Mouse (Mus musculus): ENCODE measurements around the gene Nptn.
A peak's percentile ranks its signal among the peaks of the same experiment; 100 is the strongest.

Nptn gene

DNA sequence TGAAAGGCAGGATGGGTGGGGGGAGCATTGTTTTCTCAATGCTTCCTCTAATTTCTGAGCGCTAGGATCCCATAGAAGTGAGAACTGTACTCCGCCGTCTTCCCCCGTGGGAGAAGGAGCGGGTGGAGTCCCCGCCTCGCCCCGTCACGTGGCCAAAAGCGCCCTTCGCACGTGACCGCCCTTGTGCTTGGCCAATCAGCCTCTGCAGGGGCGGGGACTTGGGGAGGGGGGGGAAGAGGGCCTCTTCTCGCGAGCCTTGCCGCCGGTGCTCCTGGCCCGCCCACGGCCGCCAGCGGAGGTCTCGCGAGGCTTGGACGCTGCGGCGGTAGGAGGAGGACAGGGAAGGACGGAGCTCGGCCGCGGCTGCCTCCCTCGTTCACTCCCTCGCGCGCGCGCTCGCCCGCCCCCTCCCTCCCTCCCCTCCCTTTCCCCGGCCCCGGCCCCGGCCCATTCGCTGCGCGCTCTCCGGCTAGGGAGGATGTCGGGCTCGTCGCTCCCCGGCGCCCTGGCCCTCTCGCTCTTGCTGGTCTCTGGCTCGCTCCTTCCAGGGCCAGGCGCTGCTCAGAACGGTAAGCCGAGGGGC, at the start of gene Nptn:
Gene Nptn (plus strand): TSS at position 283 of the 583 bp plus-strand sequence.
- peak; percentile 98 for DNase-seq (ENCODE audit: low read depth)

DNA sequence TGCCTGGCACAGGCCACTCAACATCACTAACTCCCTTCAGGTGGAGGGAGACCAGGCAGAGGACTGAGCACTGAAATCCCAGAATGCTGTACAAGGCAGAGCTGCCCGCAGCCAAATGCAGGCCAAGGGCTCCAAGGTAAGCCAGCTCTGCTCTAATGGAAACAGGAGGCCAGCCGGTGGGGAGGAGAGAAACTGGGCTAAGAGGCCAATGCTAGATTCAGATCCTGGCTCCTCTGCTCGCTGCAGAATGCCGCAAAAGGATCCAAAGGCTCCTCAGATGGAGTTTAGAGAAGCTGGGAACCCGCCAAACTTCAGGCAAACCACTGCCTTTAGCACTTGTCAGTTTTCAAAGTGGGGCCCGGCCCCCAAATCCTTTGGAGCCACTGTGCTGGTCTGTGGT, 48.7 kb upstream of the Nptn start:
- DNase-seq (ENCODE audit: low read depth) = no peak

DNA sequence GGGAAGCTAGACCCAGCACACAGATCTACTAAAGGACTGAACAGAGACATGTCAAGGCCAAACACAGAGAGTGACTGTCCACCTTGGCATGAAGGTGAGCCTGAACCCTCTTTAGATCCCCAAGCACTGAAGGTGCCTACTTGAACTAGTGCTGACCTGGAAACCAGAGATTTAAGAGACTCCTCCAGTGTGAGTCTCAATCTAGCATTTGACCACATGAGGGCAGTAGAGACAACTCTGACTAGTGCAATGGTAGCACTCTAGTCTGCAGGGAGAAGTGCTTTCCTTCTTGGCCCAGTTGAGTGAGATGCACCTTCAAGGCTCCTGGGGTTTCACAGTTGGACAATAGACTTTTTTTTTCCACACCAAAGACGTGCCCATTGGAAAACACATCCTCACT, 47.3 kb upstream of the Nptn start:
- peak; percentile 80 for DNase-seq (ENCODE audit: low read depth)

DNA sequence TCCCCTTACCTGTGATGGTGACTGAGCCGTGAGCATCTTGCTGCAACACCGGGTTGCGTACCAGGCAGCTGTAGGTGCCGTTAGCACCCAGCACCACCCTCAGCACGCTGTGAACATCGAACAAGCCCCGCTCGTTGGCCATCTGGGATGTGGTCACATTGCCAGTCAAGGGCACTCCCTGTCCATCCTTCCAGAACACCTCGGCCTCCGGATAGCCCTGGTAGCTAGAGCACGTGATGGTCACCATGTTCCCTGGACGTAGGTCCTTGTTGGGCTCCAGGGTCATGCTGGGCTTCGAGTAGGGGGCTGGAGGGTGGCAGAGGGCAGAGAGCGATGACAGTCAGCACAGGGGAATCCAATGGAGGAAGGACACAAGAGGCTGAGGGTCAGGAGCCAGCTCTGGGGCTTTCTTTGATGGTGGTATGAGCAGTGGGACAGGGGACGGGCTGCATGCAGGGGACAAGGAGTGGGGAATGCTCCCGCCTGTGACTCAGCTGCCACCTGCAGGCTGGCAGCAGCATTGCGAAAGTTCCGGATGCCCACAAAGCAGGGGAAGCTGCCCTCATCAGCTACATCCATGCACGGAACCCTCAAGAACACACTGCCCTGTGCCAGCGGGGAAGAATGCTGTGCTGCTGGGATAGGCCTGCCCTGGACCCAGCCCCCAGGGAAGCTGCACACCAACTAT, 46.4 kb upstream of the Nptn start:
- peak; percentile 69 for DNase-seq (ENCODE audit: low read depth)

DNA sequence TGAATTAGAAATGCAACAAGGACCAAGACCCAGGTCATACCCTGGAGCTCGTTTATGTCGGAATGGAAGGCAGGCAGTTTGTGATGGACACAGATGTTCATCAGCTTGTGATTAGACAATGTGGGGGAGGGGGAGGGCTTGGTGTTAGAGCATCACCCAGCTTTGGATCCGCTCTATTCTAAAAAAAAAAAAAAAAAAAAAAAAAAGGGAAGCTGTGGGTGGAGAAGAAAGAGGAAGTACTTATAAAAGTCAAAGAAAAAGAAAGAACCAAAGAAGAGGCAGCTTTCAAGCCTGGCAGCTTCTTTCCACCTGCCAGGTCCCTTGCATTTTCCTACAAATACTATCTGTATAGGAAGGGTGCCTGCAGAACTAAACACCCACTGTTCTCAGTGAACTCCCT, 44.3 kb upstream of the Nptn start:
- peak; percentile 83 for DNase-seq (ENCODE audit: low read depth)

DNA sequence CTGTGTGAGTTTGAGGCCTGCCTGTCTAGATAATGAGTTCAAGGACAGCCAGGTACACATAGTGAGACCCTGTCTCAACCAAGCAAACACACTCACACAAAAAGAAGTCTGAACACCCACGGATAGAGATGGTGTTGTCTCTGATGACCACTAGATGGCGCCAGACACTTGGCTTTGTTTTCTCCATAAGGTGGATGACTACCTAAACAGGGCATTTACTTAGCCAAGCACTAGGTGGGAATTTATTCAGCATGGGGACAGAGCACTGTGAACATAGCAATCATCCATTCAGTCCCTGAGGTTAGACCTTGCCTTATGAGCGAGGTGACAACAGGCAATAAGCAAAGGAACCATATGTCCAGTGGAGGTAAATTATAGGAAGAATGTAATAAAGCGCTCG, 42.2 kb upstream of the Nptn start:
- DNase-seq (ENCODE audit: low read depth) = peak; percentile 82

DNA sequence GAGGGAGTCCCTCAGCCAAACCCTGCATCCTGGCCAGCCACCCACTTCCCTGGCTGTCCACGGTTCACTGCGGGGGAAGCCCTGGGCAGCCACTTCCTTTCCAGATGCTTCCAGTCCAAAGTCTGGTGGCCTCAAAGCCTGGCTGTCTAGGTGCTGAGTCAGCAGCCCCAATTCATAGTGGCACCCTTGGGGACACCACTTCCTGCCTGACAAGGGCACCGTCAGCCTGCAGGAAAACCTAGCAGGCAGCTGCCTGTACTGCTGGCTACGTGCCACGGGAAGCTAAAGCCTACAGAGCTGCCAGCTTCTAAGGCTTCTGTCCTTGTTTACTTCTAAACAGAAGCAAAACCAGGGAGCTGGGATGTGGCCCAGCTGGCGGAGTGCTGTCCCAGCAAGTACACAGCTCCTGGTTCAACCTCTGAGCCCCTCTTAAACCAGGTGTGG, 40.1 kb upstream of the Nptn start:
- DNase-seq (ENCODE audit: low read depth) = peak; percentile 99

DNA sequence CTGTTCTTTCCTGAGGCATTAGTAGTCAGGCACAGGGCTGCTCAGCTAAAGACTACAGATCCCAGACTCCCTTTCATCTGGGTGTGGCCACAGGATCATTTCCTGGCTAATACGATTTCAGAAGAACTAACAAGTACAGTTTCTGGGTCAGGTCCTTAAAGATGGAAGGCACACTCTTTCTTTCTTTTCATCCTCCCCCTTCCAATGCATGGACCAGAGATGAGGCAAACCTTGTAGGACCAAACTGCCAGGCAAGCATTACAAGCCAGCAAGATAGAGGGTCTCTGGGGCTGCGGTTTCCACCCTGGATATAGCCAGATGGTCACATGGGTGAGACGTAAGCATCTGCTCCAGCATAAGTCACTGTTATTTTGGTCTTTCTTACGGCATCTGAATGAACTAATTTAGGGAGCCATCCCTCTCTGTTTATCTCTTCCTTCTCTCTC, 37.1 kb upstream of the Nptn start:
- peak; percentile 34 for DNase-seq (ENCODE audit: low read depth)

DNA sequence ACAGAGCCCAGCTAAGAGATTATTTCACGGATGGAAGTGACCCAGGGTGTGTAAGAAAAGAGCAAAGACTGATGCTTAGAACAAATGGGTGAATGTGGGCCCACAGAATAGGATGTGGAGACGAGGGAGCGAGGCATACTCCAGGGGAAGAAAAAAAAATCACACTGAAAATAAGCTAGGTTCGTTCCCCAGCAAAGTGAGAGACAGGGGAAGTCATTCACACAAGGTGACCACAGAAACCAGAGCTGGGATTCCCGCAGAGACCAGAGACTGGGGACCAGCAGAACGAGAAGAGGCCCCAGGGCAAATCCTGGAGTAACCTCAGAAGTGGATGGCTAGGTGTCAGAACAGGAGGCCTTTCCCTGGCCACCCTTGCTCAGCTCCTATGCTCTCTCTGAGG, 36.6 kb upstream of the Nptn start:
- no peak for DNase-seq (ENCODE audit: low read depth)

DNA sequence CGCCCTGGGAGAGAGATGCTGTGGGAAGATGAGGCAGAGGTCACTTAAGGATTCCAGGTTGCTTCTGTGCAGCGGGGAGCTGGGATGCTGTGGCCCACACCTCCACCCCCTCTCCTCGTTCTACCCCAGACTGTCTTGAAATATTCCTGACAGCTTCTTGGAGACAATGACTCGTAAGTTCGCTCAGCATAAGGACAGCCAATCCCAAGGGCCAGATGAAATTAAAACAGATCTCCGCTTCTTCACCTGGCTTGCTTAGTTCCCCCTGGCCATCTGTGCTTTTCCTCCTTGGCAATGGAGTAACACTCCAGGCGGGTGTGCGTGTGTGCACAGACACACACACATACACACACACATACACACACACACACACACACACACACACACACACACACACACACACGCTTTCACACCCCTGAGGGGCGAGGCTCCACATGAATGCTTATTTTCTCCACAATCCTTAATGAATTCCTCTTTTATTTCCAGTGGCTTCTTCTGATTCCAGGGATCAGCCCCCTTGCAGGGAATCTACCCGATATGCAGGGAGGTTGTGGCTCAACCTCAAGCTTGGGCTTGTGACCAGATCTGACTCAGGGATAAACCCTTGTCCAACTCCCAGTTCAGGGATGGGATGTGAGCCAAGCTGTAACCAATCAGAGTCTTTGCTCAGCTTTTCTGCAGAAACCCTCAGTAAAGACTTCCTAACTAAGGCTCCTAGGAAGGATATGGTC, 35.2 kb upstream of the Nptn start:
- DNase-seq (ENCODE audit: low read depth) = no peak

DNA sequence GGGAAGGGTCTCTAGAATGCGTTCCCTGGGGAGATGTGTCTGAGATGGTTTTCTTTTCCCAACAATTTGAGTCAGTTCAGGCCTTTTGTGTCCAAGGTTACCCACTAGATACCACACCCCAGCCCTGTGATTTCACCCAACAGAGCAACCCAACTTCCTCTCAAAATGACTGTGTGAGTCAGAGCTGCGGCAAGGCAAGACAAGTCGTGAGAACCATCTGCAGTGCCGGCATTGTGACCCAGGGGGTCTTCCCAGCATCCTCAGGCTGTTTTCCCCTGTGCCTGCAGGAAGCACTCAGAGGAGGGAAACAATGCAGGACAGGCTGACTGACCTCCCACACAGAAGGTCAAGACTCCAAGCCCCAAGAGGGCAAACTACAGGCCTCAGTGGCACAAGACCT, 33.1 kb upstream of the Nptn start:
- DNase-seq (ENCODE audit: low read depth) = peak; percentile 78

DNA sequence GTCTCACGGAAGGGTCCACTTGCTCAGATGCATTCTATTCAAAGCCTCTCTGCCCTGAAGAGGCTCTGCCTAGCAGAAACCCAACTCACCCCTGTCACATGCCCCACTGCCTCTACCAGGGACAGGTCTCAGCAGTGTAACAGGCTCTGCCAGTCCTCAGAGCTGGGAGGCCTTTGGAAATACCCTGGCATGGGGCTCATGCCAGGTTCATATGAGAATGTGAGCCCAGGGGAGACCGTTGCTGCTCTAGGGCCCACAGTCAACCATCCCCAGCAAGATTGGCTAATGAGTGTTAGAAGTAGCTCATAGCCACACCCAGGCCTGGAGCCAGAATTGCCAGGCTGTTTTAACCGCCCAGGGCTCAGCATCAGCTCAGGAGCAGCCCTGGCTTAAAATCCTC, 32.3 kb upstream of the Nptn start:
- no peak for DNase-seq (ENCODE audit: low read depth)

DNA sequence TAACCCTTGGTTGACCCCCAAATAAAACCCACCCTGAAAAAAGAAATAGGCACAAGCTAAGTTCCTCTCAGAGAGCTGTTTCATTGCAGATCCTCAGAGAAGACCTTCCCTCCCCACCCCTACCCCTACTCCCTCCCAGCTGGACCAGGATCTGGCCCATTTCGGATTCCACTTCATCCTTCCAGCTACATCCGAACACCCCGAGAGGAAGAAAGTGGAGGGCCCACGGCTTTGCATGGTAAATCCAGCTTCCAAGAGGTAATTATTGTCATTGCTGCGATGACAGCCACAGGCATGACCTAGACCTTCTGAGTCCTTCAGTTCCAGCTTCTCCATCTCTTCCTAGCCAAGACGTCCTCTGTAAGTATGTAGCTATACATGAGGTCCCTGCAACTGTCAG, 31.1 kb upstream of the Nptn start:
- DNase-seq (ENCODE audit: low read depth) = no peak

DNA sequence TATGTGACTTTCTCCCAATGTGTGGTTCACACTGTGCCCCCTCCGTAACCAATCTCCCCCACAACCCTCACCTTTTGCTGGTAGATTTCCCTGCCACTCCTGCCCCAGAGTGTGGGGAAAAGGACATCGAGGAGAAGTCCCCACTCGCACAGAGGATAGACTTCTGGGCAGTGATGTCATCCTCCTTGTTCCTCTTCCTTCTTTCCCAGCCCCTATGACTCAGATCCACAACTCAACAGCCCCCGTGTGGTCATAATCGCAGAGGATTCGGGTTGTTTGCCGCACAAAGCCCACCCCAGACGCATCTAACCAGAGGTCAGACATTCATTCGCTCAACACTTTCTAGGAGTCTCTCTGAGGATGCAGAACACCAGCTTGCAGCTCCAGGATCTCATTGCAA, 30.0 kb upstream of the Nptn start:
- peak; percentile 40 for DNase-seq (ENCODE audit: low read depth)

DNA sequence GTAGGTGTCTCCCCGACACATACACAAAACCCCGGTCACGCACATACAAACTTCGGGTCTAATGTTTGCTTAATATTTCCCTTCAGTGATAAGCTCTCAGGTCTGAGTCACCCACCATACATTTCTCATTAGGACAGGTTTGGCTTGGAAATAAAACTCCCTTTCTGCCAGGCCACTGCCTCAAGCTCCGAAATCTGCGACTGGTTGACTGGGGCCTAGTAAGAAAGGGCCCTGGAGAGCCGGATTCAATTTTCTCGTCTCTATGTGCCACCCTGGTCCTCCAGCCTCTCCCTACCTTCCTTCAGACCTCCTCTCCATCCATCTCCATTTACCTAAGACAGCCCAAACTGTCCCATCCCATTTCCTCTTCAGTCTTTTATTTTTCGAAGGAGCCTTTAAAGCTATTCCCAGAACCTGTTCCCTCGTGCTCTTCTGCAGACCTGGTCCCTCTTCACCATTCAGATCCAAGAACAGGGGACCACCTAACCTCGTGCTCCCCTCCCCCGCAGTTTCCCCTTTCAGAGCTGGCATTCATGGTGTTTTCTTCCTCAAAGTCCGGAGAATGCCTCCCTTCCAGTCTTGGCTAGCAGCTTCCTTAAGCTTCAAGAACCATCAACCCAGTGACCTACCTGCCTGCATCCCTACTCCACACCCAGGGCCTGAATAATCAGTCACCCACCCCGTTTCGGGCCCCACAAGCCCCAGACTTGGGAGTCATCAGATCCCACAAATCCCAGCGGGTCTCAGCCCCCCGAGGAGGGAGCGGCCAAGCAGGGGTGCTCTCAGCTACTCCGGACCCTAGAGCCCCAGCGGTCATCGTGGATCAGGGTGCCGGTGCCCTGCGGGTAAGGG, 27.8 kb upstream of the Nptn start:
- no peak for DNase-seq (ENCODE audit: low read depth)

DNA sequence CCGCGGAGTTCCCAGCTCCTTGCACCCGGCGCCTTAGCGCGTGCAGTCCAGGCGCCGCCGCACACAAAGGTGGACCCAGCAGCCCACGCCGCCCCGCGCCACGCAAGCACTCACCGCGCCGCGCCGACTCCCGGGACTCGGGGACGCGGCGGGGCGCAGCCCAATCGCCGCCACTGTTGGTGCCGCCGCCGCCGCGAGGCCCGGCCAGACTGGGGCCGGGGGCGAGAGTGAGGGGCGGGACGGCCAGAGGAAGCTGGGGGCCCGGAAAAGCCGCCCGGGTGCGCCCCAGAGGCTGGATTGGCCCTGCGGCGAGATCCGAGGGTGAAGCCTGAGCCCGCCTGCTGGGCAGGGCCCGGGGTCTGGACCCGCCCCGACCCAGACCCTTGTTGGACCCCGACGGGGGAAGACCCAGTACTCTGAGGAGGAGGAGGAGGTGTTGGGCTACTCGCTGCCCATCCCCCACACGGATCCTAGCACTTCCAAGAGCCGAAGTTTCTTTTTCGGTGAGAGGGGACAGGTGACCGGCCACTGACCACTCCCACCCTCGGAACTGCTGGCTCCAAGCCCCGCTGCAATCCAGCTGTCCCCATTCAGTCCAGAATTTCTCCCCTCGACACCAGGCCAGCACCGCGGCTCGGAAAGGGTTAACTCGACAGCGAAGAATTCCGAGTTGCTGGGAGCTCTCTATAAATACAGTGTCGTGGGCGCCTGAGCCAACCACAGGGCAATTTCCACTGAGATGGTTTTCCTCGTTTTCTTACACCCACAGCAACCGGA, 26.9 kb upstream of the Nptn start, which contains the start of gene Cd276:
Gene Cd276 (minus strand): TSS at position 530 of the 777 bp plus-strand sequence.
- no peak for DNase-seq (ENCODE audit: low read depth)

DNA sequence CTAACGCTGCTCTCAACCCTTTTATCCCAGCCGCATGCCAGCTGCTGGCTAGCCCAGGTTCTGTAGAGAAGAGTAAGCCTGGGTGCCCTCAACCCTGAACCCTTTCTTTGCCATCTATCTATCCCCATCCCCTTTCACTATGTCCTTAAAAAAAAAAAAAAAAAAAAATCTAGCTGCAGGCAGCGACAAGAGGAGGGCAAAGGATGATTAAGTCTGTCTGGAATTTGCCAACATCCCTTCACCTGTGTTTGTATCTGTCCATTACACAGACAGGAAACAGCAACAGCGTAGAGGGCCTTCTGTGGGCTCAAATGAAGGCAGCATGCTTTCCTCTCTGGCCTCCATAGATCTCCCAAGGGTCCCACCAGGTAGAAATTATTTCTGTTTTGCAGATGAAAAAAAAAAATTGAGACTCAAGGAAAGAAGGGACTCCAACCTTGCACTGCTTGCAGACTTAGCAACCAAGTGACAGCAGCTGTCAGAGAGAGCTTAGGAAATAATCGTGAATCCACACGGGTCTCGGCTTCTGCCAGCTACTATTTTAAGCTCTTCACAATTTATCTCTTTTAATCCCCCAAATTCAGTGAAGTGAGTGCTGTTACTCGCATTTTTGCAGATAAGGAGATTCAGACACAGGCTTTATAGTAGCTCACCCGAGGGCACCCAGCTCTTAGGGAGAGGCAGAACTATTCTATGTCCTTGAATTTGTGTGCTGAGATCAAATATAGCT, 26.2 kb upstream of the Nptn start:
- no peak for DNase-seq (ENCODE audit: low read depth)

DNA sequence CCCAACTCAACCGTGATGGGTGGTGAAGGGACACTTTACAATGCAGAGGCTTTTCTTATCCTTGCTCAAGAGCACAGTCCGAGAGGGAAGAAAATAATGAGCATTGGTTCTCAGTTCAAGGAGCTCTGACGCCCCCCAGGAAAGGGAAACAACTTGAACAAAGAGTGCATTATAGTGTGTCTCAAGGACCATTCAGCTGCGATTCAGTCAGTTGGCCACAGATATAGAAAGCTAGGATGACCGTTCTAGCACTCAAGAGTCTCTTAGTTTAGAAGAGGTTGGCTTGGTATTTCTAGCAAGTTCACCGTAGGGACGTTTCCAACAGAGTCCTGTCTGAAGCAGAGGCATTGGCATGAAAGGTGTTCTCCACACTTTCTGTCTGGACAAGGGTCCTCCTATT, 25.4 kb upstream of the Nptn start:
- no peak for DNase-seq (ENCODE audit: low read depth)

DNA sequence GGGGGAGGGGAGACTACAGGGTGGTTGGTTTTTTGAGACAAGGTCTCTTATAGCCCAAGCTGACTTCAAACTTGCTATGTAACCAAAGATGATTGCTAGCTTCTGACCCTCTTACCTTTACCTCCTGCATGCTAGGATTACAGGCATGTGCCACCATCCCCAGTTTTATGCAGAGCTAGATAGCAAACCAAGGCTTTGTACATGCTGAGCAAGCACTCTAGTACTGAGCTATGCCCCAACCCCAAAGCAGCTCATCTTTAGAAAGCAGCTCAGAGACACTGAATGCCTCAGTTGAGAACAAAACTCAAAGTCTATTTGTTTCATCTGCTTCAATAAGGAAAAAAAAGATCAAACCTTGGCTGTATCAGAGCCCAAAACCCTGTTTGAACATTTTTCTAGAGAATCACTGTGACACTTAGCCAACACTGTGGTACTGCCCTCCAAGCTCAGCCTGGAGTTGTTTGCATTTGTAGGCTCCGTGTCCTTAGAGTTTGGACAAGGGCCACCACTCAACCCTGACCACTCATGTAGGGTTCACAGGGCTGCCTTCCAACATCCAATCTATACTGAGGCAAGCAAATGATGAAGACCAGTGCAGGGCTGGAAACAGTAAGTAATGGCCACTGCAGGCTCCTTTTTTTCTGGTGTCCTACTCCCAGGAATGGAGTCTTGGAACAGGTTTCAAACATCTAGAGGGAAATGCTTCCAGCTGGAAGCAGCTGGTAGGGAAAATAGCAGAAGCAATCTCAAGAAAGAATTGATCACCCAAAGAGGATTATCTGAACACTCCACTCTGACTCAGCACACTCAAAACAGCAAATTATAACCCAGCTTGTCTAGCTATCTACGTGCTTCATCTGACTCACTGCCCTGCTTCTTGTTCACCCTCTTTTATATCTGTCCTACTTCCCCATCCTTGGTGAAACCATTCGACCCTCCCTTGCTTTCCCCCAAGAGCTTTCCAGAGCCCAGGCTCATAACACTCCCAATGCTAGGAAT, 24.3 kb upstream of the Nptn start:
- no peak for DNase-seq (ENCODE audit: low read depth)

DNA sequence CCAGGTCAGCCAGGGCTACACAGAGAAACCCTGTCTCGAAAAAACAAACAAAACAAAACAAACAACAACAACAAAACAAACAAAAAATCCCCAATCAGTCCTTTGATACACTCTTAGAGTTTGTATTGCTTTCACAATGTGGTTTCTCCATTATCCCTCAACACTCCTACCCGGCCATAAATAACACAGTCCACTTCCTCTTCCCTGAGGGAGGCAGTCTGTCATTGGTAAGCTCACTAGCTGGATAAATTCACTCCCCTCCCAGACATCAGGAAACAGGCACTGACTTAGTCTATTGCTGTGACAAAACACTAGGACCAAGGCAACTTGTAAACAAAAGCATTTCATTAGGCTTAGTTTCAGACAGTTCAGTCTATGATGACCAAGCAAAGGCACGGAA, 21.8 kb upstream of the Nptn start:
- DNase-seq (ENCODE audit: low read depth) = no peak

Data from 416B (cell line).